Mouse (Mus musculus) hindbrain, embryonic 16.5 days (tissue): ENCODE measurements around the gene Oog2. TPM values are rescaled to one million over a fixed set of nuclear protein-coding genes. Genes with fewer than 3 reads are reported as not detected.
"Not testable (repeated sequence)": the region's sequence is repeated elsewhere in the genome, so short reads cannot be mapped to it uniquely, and the experiment has no call there.

Source experiments
- ATAC-seq: fragments of 200-750 bp; cut with Nextera tagmentation; 2 replicates; pipeline ENCODE4 v1.8.0; 2017; ENCODE audit warnings: moderate TSS enrichment, moderate library complexity
- H3K27ac ChIP-seq: fragments of 300-500 bp; sonication (generic); 2 replicates; pipeline ENCODE4 v1.5.1; 2014; ENCODE audit warnings: low read depth, mild to moderate bottlenecking, control low read depth, low read length, moderate library complexity
- H3K27me3 ChIP-seq: fragments of 300-500 bp; sonication (generic); replicated peaks from 2 replicates; pipeline ENCODE4 v1.6.1; 2014; ENCODE audit warnings: low read length; ENCODE audit not compliant: control insufficient read depth, insufficient read depth
- H3K36me3 ChIP-seq: fragments of 300-500 bp; sonication (generic); 2 replicates; pipeline ENCODE4 v1.6.1; 2014; ENCODE audit warnings: mild to moderate bottlenecking, low read length, moderate library complexity, mixed read lengths; ENCODE audit not compliant: control insufficient read depth, insufficient read depth
- H3K4me1 ChIP-seq: fragments of 300-500 bp; sonication (generic); 2 replicates; pipeline ENCODE4 v1.6.1; 2014; ENCODE audit warnings: low read depth, low read length; ENCODE audit not compliant: control insufficient read depth, insufficient read depth
- H3K4me2 ChIP-seq: fragments of 300-500 bp; sonication (generic); 2 replicates; pipeline ENCODE4 v1.6.1; 2014; ENCODE audit warnings: mild to moderate bottlenecking, low read length, control low read depth, moderate library complexity
- H3K4me3 ChIP-seq: fragments of 300-500 bp; sonication (generic); 2 replicates; pipeline ENCODE4 v1.5.1; 2014; ENCODE audit warnings: mild to moderate bottlenecking, low read length, control low read depth, moderate library complexity
- H3K9ac ChIP-seq: fragments of 300-500 bp; sonication (generic); 2 replicates; pipeline ENCODE4 v1.6.1; 2014; ENCODE audit warnings: low read depth, mild to moderate bottlenecking, control low read depth, low read length, moderate library complexity
- H3K9me3 ChIP-seq: fragments of 300-500 bp; sonication (generic); 2 replicates; pipeline ENCODE4 v1.6.1; 2014; ENCODE audit warnings: mild to moderate bottlenecking, low read length, moderate library complexity; ENCODE audit not compliant: control insufficient read depth
- WGBS: fragments of 180-500 bp; shearing (Covaris S2); extraction: QIAGEN DNeasy Blood & Tissue Kit; methylation state at CpG from one replicate; pipeline ENCODE4 v1.1.7; 2014; 5-methylcytosine and 5-hydroxymethylcytosine counted together
- polyA plus RNA-seq: library from polyadenylated mRNA; unstranded; fragments of >200 nt; fragmentation: Nextera tagmentation; extraction: Ambion mirVana; gene quantifications from 2 replicates; pipeline ENCODE4 v1.2.1, GENCODE M21; 2015

Gene Oog2
- polyA plus RNA-seq: not detected in 2 replicates

- 43% methylated on average over 1 of the region's 1 CpGs for WGBS
- no peak within 1 kb of the TSS for H3K9ac ChIP-seq
- no peak within 1 kb of the TSS for H3K4me2 ChIP-seq
- no peak within 1 kb of the TSS for H3K27ac ChIP-seq
- H3K4me3 ChIP-seq: no peak within 1 kb of the TSS
- peaks cover 7% of the 10 kb centered on the region for H3K9me3 ChIP-seq
- no peaks in the 10 kb centered on the region for H3K4me1 ChIP-seq
- no peak for ATAC-seq
- no peaks in the 10 kb centered on the region for H3K36me3 ChIP-seq
- H3K27me3 ChIP-seq: no peaks in the 10 kb centered on the region
Measured at GRCm38 (mm10) chr4:144190419-144190818, at the start of gene Oog2. TSS of gene Oog2 (plus strand) at chr4:144190719.

GRCm38 (mm10) chr4:144162563-144162962 is 28.0 kb upstream of the Oog2 start, which contains the start of gene Oog3:
TSS of gene Oog3 (minus strand) at chr4:144162663.
- Histone ChIP-seq H3K4me1 (no peaks in the 10 kb centered on the region), H3K27me3 (no peaks in the 10 kb centered on the region), H3K4me2 (no peak within 1 kb of the TSS), H3K9me3 (peaks cover 22% of the 10 kb centered on the region), H3K9ac (no peak within 1 kb of the TSS), H3K27ac (no peak within 1 kb of the TSS), H3K4me3 (no peak within 1 kb of the TSS), H3K36me3 (no peaks in the 10 kb centered on the region)
- ATAC-seq: no peak
- 85% methylated on average over 1 of the region's 1 CpGs for WGBS

- ATAC-seq, H3K9ac ChIP-seq, H3K4me1 ChIP-seq, H3K4me3 ChIP-seq, H3K36me3 ChIP-seq, H3K4me2 ChIP-seq, H3K27ac ChIP-seq, H3K27me3 ChIP-seq, H3K9me3 ChIP-seq: not testable (repeated sequence)
- WGBS: 95% methylated on average over 1 of the region's 1 CpGs
Measured at GRCm38 (mm10) chr4:144213218-144213617, 22.7 kb downstream of the Oog2 start, which contains the start of gene C87977. TSS of gene C87977 (minus strand) at chr4:144213318.

Other genes with a start within 250 kb of the Oog2 start
- gene Pramef25, start 239.7 kb upstream of the Oog2 start, polyA plus RNA-seq: not detected in 2 replicates
- gene Gm13101, start 223.8 kb upstream of the Oog2 start, polyA plus RNA-seq: not detected in 2 replicates
- gene Pramef17, start 196.3 kb upstream of the Oog2 start, polyA plus RNA-seq: not detected in 2 replicates
- gene Pramel4, start 131.6 kb upstream of the Oog2 start, polyA plus RNA-seq: not detected in 2 replicates
- gene Gm13102, start 84.2 kb upstream of the Oog2 start, polyA plus RNA-seq: not detected in 2 replicates
- not detected in 2 replicates for gene Oog3, start 28.1 kb upstream of the Oog2 start, polyA plus RNA-seq
- gene C87977, start 22.6 kb downstream of the Oog2 start, polyA plus RNA-seq: not detected in 2 replicates
- gene Pramel5, start 89.8 kb downstream of the Oog2 start, polyA plus RNA-seq: not detected in 2 replicates
- gene Gm13128, start 139.5 kb downstream of the Oog2 start, polyA plus RNA-seq: not detected in 2 replicates
- not detected in 2 replicates for gene Gm13119, start 167.2 kb downstream of the Oog2 start, polyA plus RNA-seq
- gene Pramef20, start 187.2 kb downstream of the Oog2 start, polyA plus RNA-seq: not detected in 2 replicates
- not detected in 2 replicates for gene Pramef12, start 217.7 kb downstream of the Oog2 start, polyA plus RNA-seq
- gene 1700012P22Rik, start 248.1 kb downstream of the Oog2 start, polyA plus RNA-seq: 0.16 TPM in 1 of 2 replicates, not detected in the other